Mouse (Mus musculus) A20 (cell line): ENCODE results near the gene Ankrd35.
A peak's percentile ranks its signal among the peaks of the same experiment; 100 is the strongest.
"Not testable (repeated sequence)": the region's sequence is repeated elsewhere in the genome, so short reads cannot be mapped to it uniquely, and the experiment has no call there.

Source experiments
- DNase-seq: peaks from one replicate; pipeline ENCODE4 v3.0.0-alpha.2; 2011; ENCODE audit warnings: low read depth, low spot score

Gene Ankrd35

GRCm38 (mm10) chr3:96704778-96705177 is 34.8 kb downstream of the Ankrd35 start:
- peak; percentile 25 for DNase-seq

GRCm38 (mm10) chr3:96706217-96706616 is 36.3 kb downstream of the Ankrd35 start:
- DNase-seq, result no peak

DNA sequence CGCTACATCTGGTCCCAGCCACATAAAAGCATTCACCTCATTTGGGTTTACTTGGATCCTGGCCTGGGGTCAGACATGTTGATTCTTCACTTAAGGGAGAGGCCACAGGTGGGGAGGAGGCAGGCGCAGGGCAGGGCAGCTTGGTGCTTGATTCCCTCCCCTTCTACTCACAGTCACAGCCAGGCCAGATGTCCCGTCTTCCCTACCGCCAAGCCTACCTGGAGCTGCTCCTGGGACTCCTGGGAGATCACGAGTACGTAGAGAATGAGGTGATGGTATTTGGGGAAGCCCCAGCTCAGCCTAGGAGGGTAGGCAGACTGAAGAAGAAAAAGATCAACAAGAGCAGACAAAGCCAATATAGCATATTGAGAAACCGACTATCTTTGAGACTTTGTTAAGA is 37.1 kb downstream of the Ankrd35 start:
- no peak for DNase-seq

DNA sequence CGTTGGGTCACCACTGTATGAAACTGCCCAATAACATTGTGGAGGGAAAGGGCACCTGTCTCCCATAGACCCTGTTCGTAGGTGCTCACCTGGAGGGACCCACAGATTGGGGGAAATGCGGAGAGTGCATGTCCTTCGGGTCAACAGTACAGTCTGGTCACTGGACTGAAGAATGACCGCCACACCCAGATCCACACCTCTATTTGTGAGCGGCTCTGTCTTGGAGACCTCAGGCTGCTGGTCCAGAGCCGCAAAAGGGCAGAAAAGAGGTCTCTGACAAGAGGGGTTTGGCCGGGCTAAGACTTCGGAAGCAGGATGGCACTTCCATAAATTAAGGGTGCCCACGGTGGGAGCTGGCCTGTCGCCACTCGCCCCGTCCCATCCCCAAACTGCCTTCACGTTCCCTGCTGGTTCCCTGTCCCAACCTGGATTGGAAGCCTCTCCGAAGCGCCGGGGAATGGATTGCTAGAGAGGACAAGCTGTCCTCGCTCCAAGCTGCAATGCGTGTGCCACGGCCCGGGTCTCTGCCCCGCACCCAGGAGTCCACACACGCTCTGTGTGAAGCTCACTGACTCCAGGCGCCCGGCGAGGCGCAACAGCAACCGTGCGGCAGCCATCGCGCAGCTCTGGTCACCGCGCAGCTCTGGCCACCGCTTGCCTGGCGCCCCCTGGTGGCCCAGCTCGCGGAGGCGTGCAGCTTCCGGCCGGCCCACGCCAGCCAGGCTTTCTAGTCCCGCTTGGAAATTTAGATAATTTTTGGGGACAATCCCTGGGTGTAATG is 38.2 kb downstream of the Ankrd35 start, which contains the start of gene Nudt17:
Gene Nudt17 (minus strand): TSS at position 660 of the 781 bp plus-strand sequence.
- DNase-seq, result peak; percentile 72

DNA sequence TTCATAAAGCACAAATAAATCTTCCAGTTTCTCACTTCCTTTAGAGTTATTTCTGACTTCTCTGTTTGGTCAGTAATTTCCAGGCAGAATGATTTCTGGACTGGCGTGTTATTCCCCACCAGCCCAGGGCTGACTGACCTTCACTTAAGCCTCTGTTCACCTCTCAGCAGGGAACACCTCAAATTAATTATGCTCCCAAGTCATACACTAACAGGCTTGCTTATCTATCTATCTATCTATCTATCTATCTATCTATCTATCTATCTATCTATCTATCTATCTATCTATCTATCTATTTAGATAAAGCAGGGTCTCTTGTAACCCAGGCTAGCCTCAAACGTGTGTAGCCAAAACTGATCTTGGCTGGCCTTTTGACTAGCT is 38.7 kb downstream of the Ankrd35 start:
- no peak for DNase-seq

- DNase-seq, result no peak
These were observed 44.4 kb downstream of the Ankrd35 start for GRCm38 (mm10) chr3:96714286-96714685.

- DNase-seq, result no peak
These were observed 45.9 kb downstream of the Ankrd35 start for GRCm38 (mm10) chr3:96715854-96716253.

DNA sequence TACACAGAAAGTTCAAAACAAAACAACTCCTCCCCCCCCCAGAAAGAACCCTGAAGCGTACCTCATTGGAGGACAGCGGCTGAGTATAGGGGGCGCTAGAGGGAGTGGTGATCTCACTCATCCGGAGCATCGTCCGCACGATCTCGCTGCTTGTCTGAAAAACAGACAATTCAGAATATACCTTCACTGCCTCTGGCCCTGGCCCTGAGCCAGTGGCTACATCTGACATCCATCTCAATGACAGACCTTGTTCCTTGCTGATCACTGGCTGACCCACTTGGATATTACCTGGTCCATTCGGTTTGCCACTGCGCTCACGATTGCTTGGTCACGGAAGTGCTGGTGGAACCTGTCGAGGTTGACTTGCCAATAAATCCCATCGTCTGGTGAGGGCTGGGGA is 49.2 kb downstream of the Ankrd35 start:
- DNase-seq, result no peak

DNA sequence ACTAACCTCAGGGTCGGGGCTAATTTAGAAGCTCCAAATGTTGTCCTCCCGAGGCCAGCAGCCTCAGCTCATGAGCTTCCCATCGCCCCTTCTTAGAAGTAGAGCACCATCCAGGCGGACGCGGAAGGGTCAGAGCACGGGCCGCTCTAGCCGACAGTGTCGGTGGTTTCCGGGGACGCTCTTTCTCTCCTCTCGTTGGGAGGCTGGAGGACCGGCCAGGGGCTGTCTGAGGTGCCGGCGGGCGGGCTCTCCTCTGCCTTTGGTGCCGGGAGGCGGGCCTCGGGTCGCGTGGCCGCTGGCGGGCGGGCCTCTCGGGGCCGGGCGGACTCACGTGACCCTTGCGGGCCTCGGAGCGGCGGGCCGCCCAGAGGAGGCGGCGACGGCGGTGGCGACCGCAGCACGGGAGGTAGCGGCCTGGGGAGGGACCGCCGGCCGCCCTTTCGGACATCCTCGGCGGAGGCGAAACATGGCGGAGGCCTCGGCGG is 57.5 kb downstream of the Ankrd35 start, which contains the start of the genes Polr3c and Rnf115:
Gene Polr3c (minus strand): TSS at position 286 of the 485 bp plus-strand sequence.
Gene Rnf115 (plus strand): TSS at position 322 of the 485 bp plus-strand sequence.
- peak; percentile 96 for DNase-seq

DNA sequence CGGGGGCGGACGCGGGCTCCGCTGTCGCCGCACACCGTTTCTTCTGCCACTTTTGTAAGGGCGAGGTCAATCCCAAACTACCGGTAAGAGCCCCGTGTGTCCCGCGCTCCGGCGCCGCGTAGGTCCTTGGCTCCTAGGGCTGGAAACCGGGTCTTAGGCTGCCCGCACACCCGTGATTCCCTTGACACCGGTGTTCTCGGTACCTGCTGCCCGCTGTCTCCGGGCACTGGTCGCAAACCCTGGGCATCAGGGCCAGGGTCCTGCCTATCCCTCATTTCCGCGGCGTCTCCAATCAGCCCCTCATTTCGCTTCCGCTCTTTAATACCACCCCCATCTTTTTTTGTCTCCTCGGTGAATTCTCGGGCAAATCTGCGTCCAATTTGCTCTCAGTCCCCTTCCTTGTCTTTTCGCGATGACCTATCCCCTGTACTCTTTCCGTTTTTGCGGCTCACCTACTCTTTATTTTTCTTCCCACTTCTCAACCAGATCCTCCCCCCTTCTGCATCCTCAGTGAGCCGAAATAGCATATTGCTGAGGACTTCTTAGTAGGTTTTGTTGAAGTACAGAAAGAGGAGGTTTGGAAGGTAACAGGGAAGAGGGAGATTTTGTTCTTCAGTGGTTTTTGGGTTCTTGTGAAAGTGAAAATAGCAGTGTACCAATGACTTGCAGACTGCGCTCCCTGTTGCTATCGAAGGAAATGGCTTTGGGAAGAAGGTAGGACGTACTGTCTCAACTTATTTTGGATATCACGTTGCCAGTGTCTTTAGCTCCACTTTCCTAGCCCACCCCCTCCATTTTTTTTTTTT is 58.1 kb downstream of the Ankrd35 start:
- DNase-seq, result peak; percentile 76

GRCm38 (mm10) chr3:96728634-96729402 is 58.9 kb downstream of the Ankrd35 start:
- DNase-seq, result peak; percentile 30

- peak; percentile 69 for DNase-seq
These were observed 59.5 kb downstream of the Ankrd35 start for GRCm38 (mm10) chr3:96729403-96729784.

DNA sequence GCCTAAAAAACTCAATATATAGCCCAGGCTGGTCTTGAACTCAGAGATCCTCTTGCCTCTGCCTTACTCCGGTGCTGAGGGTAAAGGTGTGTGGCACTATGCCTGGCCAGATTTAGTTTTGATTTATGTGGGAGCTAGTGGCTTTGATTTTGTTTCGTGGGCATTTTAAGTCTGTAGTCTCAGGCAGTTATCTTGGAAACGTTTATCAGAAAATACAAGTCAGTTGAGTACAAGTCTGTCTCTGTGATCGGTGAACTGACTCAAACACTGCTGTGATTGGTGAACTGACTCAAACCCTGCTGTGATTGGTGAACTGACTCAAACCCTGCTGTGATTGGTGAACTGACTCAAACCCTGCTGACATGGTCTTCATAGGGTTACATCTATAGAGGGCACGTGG is 60.9 kb downstream of the Ankrd35 start:
- no peak for DNase-seq

GRCm38 (mm10) chr3:96733984-96734383 is 64.1 kb downstream of the Ankrd35 start:
- no peak for DNase-seq

DNA sequence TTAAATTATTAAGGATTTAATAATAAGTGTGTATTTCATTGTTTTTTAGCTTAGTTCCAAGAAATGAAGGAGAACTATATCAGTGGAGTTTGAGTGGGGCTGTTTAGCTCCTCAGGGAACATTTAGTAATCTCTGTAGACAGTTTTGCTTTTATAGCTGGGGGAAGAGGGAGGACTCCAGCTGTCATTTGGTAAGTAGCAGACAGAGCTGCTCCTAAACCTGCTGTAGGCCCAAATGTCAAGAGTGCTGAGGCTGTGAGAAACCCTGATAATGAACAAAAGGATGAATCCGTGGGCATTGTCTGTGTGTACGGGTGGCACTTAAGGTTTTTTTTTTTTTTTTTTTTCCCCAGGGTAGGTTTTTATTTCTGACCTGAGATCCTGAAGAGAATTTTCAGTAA is 65.3 kb downstream of the Ankrd35 start:
- no peak for DNase-seq

DNA sequence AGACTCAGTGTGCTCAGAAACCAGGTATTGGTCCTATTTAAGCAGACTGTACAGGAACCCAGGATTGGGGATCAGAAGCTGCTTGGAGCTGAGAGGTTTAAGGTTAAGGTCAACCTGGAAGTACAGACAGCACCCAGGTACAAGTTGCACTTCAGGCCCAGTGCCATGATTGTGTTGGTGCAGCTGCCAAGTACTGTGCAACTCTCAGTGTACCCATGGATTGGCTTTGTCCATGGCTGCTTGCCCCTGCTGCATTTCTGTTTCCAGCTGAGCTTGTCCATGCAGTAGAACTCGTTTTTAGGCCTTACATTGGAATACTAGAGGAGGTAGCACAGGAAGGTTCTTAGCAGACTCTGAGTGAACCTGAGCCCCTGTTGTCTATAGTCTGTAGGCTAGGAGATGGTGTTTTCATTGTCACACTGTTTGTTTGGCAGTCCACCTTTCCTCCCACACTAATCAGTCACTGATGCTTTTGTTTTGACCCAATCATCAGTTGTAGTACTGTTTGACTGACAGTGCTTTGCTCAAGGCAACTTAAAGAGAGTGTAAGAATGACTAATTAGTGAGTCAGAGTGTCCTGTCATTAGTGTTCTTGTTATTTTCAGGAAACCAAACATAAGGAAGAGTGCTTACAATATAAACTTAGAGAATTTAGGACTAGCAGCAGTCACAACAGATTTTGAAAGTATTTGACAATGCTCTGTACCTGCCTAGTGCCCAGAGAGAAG is 67.2 kb downstream of the Ankrd35 start:
- no peak for DNase-seq

DNA sequence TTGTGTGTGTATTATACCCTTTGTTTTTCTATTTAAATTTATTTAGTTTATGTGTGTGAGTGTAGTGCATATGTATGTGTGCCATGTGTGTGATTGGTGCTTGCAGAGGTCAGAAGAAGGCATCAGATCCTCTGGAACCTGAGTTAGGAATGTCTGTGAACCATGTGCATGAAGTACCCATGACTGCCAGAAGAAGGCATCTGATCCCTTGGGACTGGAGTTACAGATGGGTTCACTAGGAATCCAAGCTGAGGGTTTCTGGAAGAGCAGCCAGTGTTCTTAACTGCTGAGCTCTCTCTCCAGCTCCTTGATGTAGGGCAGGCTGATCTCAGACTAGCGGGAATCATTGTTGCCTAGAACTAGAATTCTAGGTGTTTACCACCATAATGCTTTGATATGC is 68.1 kb downstream of the Ankrd35 start:
- DNase-seq, result no peak

DNA sequence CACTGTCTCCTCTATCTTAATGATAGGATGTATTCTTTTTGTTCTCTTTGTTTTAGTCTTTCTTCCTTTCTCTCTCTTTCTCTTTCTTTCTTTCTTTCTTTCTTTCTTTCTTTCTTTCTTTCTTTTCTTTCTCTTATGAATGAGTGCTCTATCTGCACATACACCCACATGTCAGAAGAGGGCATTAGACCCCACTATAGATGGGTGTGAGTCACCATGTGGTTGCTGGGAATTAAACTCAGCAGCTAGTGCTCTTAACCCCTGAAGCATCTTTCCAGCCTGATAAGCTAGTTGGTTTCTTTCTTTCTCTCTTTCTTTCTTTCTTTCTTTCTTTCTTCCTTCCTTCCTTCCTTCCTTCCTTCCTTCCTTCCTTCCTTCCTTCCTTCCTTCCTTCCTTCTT is 70.3 kb downstream of the Ankrd35 start:
- not testable (repeated sequence) for DNase-seq
